Mouse (Mus musculus): ENCODE measurements around the gene Carnmt1.
A peak's percentile ranks its signal among the peaks of the same experiment; 100 is the strongest.

Gene Carnmt1

DNA sequence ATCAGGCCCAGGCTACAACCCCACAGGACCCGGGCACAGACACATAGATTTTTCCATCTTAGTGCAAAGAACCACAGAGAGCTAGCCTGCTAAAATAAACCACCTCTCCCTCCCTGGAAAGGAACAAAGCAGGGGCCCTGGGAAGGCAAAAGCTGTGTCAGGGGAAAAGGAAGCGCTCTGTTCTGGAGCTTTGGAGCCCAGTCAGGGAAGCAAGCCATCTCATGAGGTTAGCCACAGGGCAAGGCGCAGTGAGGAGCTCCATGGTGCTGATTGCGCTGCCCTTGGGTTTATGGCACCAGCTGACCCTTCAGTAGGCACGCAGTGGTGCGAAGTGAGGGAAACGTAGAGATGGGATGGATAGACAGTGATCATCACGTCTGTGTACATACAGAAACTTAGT lies 16.2 kb upstream of the Carnmt1 start:
- DNase-seq (ENCODE audit: low spot score): no peak

DNA sequence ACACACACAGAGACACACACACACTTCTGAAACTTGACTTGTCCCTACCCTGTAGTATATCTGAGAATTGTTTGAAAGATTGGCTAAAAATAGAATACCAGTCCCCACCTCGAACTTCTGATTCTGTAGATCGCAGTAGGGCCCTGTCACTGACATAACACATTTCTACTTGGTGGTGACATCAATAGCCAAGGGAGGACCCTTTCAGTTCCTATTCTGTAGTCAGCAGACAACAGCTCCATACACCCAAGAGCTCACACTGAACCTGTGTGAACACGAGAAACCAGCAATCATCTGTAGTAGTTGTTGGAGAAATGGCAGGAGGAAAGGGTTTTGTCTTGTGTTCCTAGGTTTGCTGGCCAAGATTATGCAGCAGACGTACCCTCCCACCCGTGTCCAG lies 15.6 kb upstream of the Carnmt1 start:
- no peak for DNase-seq (ENCODE audit: low spot score)

DNA sequence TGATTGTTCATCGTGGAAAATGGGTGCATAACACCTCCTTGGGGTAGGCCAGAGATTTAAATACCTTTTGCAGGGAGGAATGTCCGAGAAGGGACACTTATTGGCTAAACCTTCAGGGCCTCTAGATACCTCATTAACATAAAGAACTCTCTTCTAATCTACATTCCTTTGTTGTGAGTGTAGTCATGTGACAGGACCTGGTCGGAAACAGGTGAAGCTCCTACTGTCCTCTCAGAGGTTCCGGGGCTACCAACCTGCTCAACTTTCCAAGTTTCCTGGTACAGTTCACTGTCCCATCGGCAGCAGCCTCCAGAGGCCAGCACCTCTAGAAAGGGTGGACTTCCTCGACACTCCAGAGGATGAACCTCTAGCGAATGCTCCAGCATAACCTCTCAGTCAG lies 14.6 kb upstream of the Carnmt1 start:
- DNase-seq (ENCODE audit: low spot score): no peak

DNA sequence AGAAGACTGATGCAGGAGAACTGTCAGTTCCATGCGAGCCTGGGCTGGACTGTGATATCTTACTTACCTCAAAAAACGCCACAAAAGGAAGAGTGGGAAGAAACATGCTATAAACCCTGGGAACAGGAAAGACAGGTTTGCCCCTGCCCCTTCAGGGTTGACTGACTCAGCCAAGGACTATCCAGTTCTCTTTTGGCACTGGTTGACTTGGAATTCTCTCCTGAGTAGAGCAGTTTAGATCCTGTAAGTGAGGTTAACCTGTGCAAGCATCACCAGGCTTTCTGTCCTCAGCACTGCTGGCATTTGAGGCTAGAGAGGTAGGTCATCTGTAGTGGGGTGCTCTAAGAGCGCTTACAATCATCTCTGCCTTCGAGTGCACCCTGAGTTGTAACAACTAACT lies 12.1 kb upstream of the Carnmt1 start:
- no peak for DNase-seq (ENCODE audit: low spot score)

DNA sequence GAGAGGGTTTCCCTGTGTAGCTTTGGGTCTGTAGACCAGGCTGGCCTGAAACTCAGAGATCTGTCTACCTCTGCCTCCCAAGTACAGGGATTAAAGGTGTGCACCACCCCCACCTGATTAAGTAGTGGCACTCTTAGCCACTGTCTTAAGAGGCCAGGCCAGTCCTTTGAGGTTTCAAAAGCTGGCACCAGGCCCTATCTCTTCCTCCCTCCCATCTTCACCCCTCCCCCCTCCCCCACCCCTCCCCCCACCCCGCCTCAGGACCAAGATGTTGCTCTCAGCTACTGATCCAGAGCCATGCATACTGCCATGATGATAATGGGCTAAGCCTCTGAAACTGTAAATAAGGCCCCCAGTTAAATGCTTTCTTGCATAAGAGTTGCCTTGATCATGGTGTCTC lies 11.2 kb upstream of the Carnmt1 start:
- no peak for DNase-seq (ENCODE audit: low spot score)

DNA sequence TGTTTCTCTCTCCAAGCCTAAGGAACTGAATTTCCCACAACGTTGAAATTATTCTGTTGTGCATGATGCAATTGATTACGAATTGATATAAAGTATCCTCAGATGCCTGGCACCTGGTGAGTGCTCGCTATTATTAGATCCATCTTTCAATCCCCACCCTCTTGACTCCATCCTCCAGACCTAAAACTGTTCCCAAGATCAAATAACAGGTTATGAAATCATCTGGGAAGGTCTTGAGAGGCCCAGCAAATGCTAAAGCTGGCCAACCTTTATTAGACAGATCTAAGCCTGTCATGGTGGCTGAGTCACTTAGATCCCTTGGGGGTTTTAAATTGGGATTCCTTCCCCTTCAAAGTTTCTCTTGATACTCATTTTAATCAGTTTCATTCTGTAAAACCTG lies 10.1 kb upstream of the Carnmt1 start:
- no peak for DNase-seq (ENCODE audit: low spot score)

GRCm38 (mm10) chr19:18661683-18662082 lies 8.9 kb upstream of the Carnmt1 start:
- DNase-seq (ENCODE audit: low spot score): no peak

DNA sequence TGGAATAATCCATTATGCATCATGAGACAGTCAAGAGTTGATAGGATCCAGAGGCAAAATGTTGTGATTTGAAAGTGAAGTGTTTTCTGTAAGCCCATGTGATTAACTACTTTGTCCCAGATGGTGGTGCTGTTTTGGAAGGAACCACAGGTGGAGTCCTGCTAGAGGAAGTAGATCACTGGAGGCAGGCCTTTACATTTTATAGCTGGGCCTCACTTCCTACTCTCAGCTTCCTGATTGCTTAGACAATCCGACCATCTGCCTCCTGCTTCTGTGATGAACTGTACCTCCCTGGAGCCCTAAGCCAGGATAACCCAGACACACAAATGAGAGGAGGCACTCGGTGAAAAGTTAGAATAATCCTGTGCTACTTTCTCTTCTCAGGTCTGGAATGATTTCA lies 6.7 kb upstream of the Carnmt1 start:
- DNase-seq (ENCODE audit: low spot score): no peak

GRCm38 (mm10) chr19:18666966-18667365 lies 3.6 kb upstream of the Carnmt1 start:
- DNase-seq (ENCODE audit: low spot score): no peak

DNA sequence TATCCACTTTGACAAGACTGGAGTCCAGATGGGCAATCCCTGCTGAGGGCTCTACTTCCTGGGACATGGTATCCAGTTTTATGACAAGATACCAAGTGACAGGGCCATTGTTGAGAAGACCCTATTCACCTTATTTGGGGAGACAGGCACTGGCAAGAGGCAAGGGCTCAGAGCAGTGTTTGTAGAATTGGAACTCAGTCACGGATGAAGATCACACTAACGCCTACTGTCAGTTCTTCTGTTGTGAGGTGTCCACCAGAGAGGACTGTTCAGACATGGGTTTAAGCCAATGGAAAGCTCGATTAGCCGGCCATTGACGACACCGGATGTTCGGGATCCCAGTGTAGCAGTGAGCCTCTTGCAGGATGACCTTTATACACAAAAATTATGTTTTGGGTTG lies 1.0 kb upstream of the Carnmt1 start:
- no peak for DNase-seq (ENCODE audit: low spot score)

DNA sequence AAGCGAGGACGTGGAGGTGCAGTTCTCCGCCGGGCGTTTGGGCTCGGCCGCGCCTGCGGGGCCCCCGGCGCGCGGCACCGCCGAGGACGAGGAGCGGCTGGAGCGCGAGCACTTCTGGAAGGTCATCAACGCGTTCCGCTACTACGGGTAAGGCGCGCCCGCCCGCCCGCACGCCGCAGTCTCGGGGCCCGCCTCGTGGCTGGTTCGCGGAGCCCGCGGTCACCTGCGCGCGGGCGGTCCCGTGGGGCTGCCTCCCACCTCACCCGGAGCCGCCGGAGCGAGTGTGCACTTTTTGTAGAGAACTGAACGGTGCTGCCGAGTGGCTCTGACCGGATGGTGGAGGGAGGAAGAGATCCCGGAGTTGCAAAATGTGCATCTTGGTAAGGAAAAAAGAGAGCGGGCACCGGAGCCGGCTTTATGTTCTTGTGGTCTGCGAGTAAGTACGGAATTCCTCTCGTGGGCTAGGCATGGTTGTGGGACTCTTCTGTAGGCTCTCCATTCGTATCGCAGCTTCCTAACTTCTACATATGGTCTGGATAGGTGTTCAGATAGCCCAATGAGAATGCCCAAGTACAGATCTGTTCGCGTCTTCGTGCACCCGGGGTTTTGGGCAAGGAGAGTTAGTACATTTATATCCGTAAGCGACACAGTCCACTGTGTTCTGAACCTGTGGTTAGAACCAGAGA lies 635 bp downstream of the Carnmt1 start:
- DNase-seq (ENCODE audit: low spot score): no peak

DNA sequence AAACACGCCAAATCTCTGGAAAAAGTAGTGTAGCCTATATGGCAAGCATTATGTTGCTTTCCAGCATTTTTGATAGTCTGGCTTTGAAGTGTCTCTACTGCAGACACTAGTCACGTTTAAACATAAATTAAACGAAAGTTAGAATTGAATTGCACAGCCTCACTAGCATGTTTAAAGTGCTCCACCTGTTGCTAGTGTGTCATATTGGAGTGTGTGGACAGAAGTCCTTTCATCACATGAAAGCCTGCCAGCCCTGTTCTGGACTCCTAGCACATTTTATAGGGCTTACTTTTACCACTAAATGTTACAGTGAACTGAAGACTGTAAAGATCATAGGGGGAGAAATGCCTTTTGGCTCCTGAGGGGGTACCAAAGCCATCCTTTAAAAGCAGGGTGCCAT lies 1.9 kb downstream of the Carnmt1 start:
- DNase-seq (ENCODE audit: low spot score): no peak

- DNase-seq (ENCODE audit: low spot score): no peak
Measured at GRCm38 (mm10) chr19:18673116-18673515, 2.6 kb downstream of the Carnmt1 start.

- DNase-seq (ENCODE audit: low spot score): no peak
Measured at GRCm38 (mm10) chr19:18682142-18682541, 11.6 kb downstream of the Carnmt1 start.

DNA sequence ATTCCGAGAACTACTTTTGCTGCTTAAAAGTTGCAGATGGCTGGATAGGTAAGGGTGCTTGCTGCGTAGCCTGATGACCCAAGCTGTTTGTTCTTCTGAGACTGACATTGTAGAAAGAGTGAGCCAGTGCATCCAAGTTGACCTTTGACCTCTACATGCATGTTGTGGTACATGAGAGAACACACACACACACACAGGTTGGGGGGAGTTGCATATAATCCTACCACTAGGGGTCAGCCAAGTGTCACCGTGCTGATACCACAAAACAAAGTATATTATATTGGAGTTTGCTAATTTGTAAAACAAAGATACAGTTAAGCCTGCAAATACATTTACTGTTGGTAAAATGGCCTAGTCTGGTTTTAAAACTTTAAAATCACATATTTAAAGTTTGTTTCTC lies 17.0 kb downstream of the Carnmt1 start:
- no peak for DNase-seq (ENCODE audit: low spot score)

DNA sequence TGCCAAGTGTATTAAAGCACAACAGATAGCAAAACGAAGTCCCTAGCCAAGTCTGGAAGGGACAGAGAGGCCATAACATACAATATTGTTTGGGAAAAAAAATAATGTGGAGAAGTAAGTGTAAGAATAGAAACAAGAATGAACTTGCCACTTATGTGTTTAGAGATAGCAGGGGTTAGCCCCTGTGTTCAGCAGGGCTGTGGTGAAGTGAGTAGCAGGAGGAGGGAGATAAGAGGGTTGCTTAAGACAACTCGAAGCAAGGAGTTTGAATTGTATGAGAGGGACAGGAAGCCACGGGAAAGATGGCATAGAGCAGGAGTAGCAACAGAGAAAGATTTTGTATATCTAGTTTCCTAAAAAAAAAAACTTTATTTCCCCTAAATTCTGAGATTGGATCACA lies 21.6 kb downstream of the Carnmt1 start:
- no peak for DNase-seq (ENCODE audit: low spot score)

- DNase-seq (ENCODE audit: low spot score): no peak
Measured at GRCm38 (mm10) chr19:18692768-18693167, 22.2 kb downstream of the Carnmt1 start.

- DNase-seq (ENCODE audit: low spot score): no peak
Measured at GRCm38 (mm10) chr19:18695116-18695515, 24.6 kb downstream of the Carnmt1 start.

GRCm38 (mm10) chr19:18695552-18695951 lies 25.0 kb downstream of the Carnmt1 start:
- DNase-seq (ENCODE audit: low spot score): no peak

GRCm38 (mm10) chr19:18708101-18708500 lies 37.5 kb downstream of the Carnmt1 start:
- no peak for DNase-seq (ENCODE audit: low spot score)

DNA sequence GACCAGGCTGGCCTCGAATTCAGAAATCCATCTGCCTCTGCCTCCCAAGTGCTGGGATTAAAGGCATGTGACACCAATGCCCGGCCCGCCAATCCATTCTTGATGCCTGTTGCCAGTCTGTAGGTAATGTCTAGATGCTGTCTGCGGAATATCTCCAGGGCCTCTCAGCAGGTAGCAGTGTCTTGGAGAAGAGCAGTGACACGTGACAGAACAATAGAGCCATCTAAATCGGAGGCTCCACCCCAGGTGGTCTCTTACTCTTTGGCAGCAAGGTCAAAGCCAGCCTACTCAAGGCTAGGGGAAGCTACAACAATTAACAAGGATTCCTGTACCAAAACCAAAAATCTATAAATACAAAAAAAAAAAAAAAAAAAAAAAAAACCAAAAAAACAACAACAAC lies 40.3 kb downstream of the Carnmt1 start:
- DNase-seq (ENCODE audit: low spot score): no peak

DNA sequence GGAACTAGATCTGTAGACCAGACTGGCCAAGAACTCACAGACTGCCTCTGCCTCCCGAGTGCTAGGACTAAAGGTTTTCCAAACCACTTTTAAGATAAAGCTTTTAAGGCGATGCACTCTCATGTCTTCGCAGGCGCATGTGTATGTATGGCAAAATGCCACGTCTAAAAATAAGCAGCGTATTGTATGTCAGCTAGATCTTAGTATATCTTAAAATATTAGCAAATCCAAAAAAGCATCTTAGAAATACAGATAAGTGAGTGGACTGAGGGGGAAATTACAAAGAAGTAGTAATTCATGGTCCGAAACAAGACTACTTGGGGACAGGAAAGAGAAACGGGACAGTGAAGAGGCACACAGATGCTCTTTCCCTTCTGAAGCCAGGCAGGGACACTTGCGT lies 41.0 kb downstream of the Carnmt1 start:
- no peak for DNase-seq (ENCODE audit: low spot score)

GRCm38 (mm10) chr19:18712153-18712865 lies 41.7 kb downstream of the Carnmt1 start:
- DNase-seq (ENCODE audit: low spot score): no peak

GRCm38 (mm10) chr19:18712866-18713300 lies 42.3 kb downstream of the Carnmt1 start, which contains the start of gene D030056L22Rik:
D030056L22Rik (plus strand) TSS chr19:18713193.
- peak; percentile 89 for DNase-seq (ENCODE audit: low spot score)

All from urinary bladder, postnatal 10 days (tissue).